Mouse (Mus musculus) neural tube, embryonic 15.5 days (tissue): ENCODE results near the gene Gbp5. TPM values are rescaled to one million over a fixed set of nuclear protein-coding genes. Genes with fewer than 3 reads are reported as not detected.
"Not testable (repeated sequence)": the region's sequence is repeated elsewhere in the genome, so short reads cannot be mapped to it uniquely, and the experiment has no call there.

Source experiments
- ATAC-seq: fragments of 200-750 bp; cut with Nextera tagmentation; 2 replicates; pipeline ENCODE4 v1.8.0; 2017; ENCODE audit warnings: mild to moderate bottlenecking, moderate TSS enrichment, moderate library complexity; ENCODE audit not compliant: low FRiP score
- H3K27ac ChIP-seq: fragments of 300-500 bp; sonication (generic); replicated peaks from 2 replicates; pipeline ENCODE4 v1.5.1; 2015; ENCODE audit warnings: mild to moderate bottlenecking, inconsistent platforms
- H3K27me3 ChIP-seq: fragments of 300-500 bp; sonication (generic); replicated peaks from 2 replicates; pipeline ENCODE4 v1.6.1; 2015; ENCODE audit warnings: inconsistent platforms
- H3K36me3 ChIP-seq: fragments of 300-500 bp; sonication (generic); 2 replicates; pipeline ENCODE4 v1.6.1; 2015; ENCODE audit warnings: inconsistent platforms
- H3K4me1 ChIP-seq: fragments of 300-500 bp; sonication (generic); 2 replicates; pipeline ENCODE4 v1.6.1; 2015; ENCODE audit warnings: inconsistent platforms
- H3K4me2 ChIP-seq: fragments of 300-500 bp; sonication (generic); 2 replicates; pipeline ENCODE4 v1.6.1; 2015; ENCODE audit warnings: inconsistent platforms, mild to moderate bottlenecking, moderate library complexity
- H3K4me3 ChIP-seq: fragments of 300-500 bp; sonication (generic); replicated peaks from 2 replicates; pipeline ENCODE4 v1.5.1; 2015; ENCODE audit warnings: mild to moderate bottlenecking, inconsistent platforms
- H3K9ac ChIP-seq: fragments of 300-500 bp; sonication (generic); replicated peaks from 2 replicates; pipeline ENCODE4 v1.6.1; 2015; ENCODE audit warnings: mild to moderate bottlenecking, inconsistent platforms
- H3K9me3 ChIP-seq: fragments of 300-500 bp; sonication (generic); replicated peaks from 2 replicates; pipeline ENCODE4 v1.6.1; 2016; ENCODE audit warnings: inconsistent platforms
- WGBS: fragments of 180-500 bp; shearing (Covaris S2); methylation state at CpG from one replicate; pipeline ENCODE4 v1.1.7; 2015; ENCODE audit warnings: mixed read lengths; 5-methylcytosine and 5-hydroxymethylcytosine counted together
- polyA plus RNA-seq: library from polyadenylated mRNA; unstranded; fragments of >200 nt; fragmentation: Nextera tagmentation; extraction: Ambion mirVana; gene quantifications from 2 replicates; pipeline ENCODE4 v1.2.1, GENCODE M21; 2015

Gbp5 gene
- polyA plus RNA-seq, 1 experiment from 2014 or later, result 0.35 TPM

DNA sequence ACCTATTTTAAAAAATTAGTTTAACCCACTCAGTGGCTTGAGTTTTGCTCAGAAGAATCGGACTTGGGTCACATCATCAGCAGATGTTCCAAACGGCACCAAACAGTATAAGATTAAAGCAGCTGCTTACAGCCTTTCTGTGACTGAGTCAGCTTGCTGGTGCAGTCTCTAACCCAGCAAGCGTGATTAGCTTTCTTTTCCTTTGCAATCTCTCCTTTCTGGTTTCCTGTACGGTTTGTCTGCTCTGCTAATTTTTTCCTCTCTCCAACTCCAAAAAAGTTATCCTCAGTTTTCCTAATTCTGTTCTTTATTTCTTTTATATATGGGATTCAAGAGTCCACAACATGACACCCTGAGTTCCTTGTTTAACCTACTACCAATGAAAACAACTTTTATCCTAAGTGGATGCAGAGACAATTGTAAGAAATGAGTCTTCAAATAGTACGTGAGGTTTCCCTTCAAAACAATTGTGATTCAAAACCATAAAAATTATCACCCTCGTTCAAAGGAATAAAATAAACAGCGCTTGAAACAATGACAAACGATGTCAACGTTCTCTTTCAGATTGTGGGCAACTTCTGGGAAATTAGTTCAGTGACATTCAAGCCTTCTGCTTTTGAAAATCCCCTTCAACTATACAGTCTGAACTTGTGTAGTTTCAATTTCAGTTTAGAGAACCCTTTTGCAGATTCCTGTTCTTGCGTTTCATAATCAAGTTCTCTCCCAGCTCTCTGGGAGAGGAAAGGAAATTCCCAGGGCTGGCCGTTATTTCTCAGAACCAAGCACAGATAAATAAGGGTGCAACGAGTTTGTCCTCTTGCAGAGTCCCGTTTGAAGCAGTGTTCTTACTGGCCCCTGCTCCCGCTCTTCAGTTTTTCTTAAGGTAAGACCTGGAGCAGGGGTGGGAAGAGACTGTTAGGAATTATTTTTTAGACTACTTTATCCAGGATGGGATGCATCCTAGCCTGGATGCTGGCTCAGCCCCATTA, 2.6 kb downstream of the Gbp5 start:
- Histone ChIP-seq H3K27ac (no peak overlapping the region), H3K27me3 (no peaks in the 10 kb centered on the region), H3K4me2 (peak overlapping the region; percentile 19), H3K9ac (no peak overlapping the region; the same call in 1 of the 2 replicates), H3K36me3 (no peaks in the 10 kb centered on the region), H3K9me3 (no peaks in the 10 kb centered on the region), H3K4me3 (no peak overlapping the region), H3K4me1 (no peaks in the 10 kb centered on the region)
- WGBS, result 67% methylated on average over 14 of the region's 14 CpGs
- no peak for ATAC-seq

DNA sequence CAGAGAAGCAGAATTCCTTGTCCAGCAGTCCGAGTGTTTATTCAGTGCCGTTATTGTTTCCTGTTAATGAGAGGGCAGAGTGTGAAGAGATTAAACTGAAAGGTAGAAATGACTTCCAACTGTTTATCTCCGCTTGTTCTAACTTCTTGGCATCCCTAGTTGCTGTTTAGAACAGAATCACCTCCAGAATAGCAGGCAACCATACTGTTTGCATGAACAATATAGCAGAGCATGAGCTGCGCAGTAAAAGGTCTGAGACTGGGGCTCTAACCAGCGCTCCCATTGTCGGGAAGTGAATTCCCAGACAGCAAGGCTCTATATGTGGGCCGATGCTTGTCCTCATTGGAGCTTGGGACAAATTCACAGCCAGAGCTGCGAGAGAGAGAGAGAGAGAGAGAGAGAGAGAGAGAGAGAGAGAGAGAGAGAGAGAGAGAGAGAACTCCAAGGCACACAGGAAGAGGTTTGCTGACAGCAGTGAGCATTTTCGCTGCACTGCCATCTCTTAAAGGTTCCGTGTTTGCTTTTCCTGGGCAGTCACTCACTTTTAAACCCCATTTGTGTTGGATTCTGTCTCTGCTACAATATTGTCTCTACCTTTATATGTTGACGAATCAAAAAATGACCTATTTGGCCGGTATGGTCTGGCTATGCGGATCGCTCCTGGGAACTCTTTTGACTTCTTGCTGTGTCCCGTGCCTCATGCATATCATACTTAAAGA, 3.5 kb downstream of the Gbp5 start:
- Histone ChIP-seq H3K27me3 (no peaks in the 10 kb centered on the region), H3K4me1 (no peaks in the 10 kb centered on the region), H3K27ac (no peak overlapping the region), H3K4me3 (no peak overlapping the region), H3K9ac (no peak overlapping the region; the same call in 1 of the 2 replicates), H3K36me3 (no peaks in the 10 kb centered on the region), H3K9me3 (no peaks in the 10 kb centered on the region), H3K4me2 (peak overlapping the region; percentile 19)
- WGBS, result 61% methylated on average over 15 of the region's 15 CpGs
- ATAC-seq, result no peak

DNA sequence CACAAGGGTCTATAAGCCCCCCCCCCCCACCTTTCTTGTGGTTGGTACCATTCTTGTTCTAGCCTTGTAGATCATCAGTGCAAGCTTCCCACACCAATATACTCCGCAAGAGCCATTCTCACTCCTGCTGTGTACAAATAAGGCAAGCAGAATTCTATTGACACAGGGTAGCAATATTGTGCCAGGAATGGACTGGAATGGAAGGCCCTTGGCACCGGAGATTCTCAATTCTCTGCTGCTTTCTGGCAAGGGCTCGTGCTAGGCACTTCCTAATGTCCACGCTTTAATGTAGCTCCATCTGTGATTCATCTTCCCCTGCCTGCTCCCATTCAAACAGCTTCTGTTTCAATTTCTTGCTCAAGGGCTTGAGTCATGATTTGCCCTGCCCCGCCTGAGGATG, 5.2 kb downstream of the Gbp5 start:
- WGBS, result 70% methylated on average over 5 of the region's 5 CpGs
- H3K27ac ChIP-seq, result no peak overlapping the region
- no peaks in the 10 kb centered on the region for H3K36me3 ChIP-seq
- H3K4me3 ChIP-seq, result no peak overlapping the region
- no peaks in the 10 kb centered on the region for H3K9me3 ChIP-seq
- H3K27me3 ChIP-seq, result no peaks in the 10 kb centered on the region
- no peak overlapping the region for H3K4me2 ChIP-seq
- H3K9ac ChIP-seq, result no peak overlapping the region
- peak; percentile 53; the same call in 1 of the 2 replicates for ATAC-seq
- H3K4me1 ChIP-seq, result no peaks in the 10 kb centered on the region

DNA sequence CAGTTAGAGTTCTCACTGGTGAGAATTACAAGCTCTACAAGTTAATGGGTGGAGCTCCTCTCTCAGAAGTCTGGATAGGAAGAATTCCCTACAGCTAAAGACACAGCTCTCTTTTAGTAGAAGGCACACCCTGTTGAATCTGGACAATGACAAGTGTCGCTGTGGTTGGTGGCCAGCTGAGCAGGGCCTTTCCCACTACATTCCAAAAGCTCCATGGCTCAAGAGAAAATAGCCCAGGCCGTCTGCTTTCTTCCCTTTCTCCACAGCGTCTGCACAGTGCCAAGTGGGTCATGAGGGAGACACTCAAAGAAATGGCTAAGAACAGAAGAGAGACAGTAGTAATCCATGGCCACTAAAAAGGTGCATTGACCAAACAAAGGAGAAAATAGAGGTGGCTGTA, 34.3 kb downstream of the Gbp5 start:
- H3K9ac ChIP-seq, result no peak overlapping the region
- no peak for ATAC-seq
- WGBS, result 60% methylated on average over 3 of the region's 3 CpGs

DNA sequence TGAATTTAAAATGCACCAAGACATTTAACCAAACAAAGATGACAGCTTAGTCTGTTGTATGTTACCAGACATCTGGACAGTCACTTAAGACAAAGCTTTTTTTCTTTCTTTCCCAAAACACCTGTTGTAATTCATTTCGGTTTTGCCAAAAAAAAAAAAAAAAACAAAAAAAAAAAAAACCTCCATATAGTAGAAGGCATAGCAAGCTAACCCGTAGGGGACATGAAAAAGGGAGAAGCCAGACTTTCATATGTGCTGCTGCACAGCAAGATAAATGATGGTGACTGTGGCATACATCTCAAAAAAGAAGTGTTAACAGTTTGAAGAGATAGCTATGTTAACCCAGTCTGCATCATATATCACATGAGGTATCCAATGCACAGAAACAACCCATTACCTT, 35.8 kb downstream of the Gbp5 start:
- peak overlapping the region; percentile 56 for H3K4me3 ChIP-seq
- peak overlapping the region; percentile 96 for H3K4me2 ChIP-seq
- peak overlapping the region; percentile 50; the same call in 1 of the 2 replicates for H3K9ac ChIP-seq
- H3K4me1 ChIP-seq, result 0 out of 2 replicates have a peak, but pooled peaks cover 4% of the 10 kb centered on the region
- H3K9me3 ChIP-seq, result no peaks in the 10 kb centered on the region
- H3K27ac ChIP-seq, result no peak overlapping the region
- H3K36me3 ChIP-seq, result no peaks in the 10 kb centered on the region
- WGBS, result 66% methylated on average over 2 of the region's 2 CpGs
- no peak for ATAC-seq
- H3K27me3 ChIP-seq, result no peaks in the 10 kb centered on the region

More for the DNA sequence above, 34.3 kb downstream of the Gbp5 start:
- H3K4me3 ChIP-seq, result no peak overlapping the region
- no peaks in the 10 kb centered on the region for H3K36me3 ChIP-seq
- no peaks in the 10 kb centered on the region for H3K9me3 ChIP-seq
- H3K27ac ChIP-seq, result no peak overlapping the region
- H3K4me1 ChIP-seq, result 0 out of 2 replicates have a peak, but pooled peaks cover 4% of the 10 kb centered on the region
- H3K4me2 ChIP-seq, result no peak overlapping the region
- H3K27me3 ChIP-seq, result no peaks in the 10 kb centered on the region

DNA sequence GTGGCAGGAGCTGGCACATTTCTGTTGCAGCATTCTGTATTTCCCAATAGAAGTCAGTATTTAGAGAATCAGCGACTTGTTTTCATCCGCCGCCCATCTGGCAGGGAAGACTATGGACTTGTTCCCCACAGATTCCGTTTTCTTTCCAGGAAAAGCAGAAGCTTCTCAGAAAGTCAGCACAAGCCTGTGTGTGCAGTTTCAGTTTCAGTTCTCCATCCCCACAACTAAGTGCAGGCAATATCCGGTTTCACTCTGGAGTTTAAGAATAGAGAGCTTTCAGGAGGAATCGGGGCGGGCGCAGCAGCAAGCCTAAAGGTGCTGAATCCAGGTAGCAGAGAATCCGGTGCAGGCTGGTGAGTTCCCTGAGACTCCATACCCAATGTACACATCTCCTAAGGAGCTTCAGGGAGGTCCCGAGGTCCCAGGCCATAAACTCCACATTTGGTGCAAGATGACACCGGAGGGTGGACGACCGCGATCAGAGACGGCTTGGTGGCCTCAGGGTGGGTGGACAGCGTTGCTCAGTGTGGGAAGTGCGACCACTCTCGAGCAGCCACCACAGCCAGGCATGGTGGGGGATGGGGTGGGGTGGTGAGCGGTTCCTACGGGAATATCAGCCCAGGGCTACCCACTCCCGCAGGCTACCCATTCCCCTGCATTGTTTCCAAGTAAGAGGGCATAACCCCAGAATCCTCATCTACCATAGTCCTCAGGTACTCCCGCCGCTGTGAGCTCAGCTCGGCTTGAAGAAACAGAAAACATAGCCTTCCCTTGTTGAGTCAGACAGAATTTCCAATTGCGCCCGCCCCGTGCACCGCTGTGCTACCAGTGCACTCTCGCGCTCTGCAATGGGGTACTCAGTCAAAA, 36.5 kb downstream of the Gbp5 start, which contains the start of gene Gbp7:
Gene Gbp7 (plus strand): TSS at position 256 of the 867 bp plus-strand sequence.
- peak; percentile 74 for ATAC-seq

DNA sequence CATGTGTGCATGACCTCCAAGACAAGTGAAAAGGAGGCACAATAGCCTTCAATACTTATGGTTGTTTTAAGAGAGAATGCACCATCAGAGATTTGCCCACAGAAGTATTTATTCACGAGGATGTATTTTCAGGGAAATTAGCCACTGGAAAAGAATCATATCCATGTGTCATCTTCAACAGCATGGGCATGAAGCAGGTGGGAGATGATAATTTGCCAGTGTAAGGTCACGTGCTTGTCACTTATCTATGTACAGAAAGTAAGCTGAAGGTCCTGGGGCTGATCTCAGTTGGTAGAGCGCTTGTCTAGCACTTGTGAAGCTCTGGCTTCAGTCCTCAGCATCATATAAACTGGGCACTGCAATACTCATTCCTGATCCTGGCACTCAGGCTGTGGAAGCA, 37.8 kb downstream of the Gbp5 start:
- 93% methylated on average over 3 of the region's 3 CpGs for WGBS
- Histone ChIP-seq H3K27me3 (no peaks in the 10 kb centered on the region), H3K4me1 (0 out of 2 replicates have a peak, but pooled peaks cover 4% of the 10 kb centered on the region), H3K27ac (no peak overlapping the region), H3K4me3 (no peak overlapping the region), H3K9me3 (no peaks in the 10 kb centered on the region), H3K9ac (no peak overlapping the region), H3K4me2 (no peak overlapping the region), H3K36me3 (no peaks in the 10 kb centered on the region)
- ATAC-seq, result no peak

More for the DNA sequence above, 36.5 kb downstream of the Gbp5 start, which contains the start of gene Gbp7:
- H3K9ac ChIP-seq, result peak within 1 kb of the TSS; percentile 50
- H3K36me3 ChIP-seq, result no peaks in the 10 kb centered on the region
- H3K4me1 ChIP-seq, result 0 out of 2 replicates have a peak, but pooled peaks cover 4% of the 10 kb centered on the region
- no peaks in the 10 kb centered on the region for H3K9me3 ChIP-seq
- H3K27ac ChIP-seq, result no peak within 1 kb of the TSS
- no peaks in the 10 kb centered on the region for H3K27me3 ChIP-seq
- peak within 1 kb of the TSS; percentile 56 for H3K4me3 ChIP-seq
- peak within 1 kb of the TSS; percentile 96 for H3K4me2 ChIP-seq
- WGBS, result under 1% methylated on average over 30 of the region's 30 CpGs

DNA sequence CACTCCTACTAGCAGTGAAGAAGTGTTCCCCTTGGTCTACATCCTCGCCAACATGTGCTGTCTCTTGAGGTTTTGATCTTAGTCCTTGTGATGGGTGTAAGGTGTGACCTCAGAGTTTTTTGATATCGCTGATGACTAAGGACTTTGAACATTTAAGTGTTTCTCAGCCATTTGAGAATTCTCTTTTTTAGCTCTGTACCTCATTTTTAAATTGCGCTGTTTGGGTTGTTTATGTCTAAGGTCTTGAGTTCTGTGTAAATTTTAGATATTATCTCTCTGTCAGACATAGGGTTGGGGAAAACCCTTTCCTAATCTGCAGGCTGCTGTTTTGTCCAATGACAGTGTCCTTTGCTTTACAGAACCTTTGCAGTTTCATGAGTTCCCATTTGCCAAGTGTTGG, 39.4 kb downstream of the Gbp5 start:
- H3K27me3 ChIP-seq, result no peaks in the 10 kb centered on the region
- no peaks in the 10 kb centered on the region for H3K36me3 ChIP-seq
- no peak overlapping the region for H3K4me3 ChIP-seq
- 0 out of 2 replicates have a peak, but pooled peaks cover 4% of the 10 kb centered on the region for H3K4me1 ChIP-seq
- no peak for ATAC-seq
- no peak overlapping the region for H3K9ac ChIP-seq
- H3K27ac ChIP-seq, result no peak overlapping the region
- 92% methylated on average over 3 of the region's 3 CpGs for WGBS
- no peaks in the 10 kb centered on the region for H3K9me3 ChIP-seq
- no peak overlapping the region for H3K4me2 ChIP-seq

DNA sequence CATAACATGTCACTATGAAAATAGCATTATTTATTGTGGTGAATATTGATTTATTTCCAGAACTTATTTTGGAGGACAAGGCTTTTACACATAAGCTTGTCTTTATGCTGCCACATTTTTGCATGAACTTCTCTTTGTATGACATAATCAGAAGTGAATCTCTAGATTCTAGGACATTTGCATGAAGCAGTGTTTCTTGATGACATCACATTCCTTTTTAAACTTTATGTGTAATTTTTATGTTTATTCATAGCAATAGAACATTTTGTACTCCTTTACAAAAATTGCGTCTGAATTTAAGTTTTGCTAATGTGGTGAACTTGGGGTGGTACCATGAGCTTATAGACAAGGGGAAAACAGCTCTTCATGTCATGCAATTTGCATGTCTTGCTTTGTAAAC, 41.9 kb downstream of the Gbp5 start:
- Histone ChIP-seq H3K36me3 (no peaks in the 10 kb centered on the region), H3K9ac (no peak overlapping the region), H3K27ac (no peak overlapping the region), H3K27me3 (no peaks in the 10 kb centered on the region), H3K4me3 (no peak overlapping the region), H3K4me1 (no peaks in the 10 kb centered on the region), H3K9me3 (no peaks in the 10 kb centered on the region), H3K4me2 (no peak overlapping the region)
- no peak for ATAC-seq
- 68% methylated on average over 1 of the region's 1 CpGs for WGBS

DNA sequence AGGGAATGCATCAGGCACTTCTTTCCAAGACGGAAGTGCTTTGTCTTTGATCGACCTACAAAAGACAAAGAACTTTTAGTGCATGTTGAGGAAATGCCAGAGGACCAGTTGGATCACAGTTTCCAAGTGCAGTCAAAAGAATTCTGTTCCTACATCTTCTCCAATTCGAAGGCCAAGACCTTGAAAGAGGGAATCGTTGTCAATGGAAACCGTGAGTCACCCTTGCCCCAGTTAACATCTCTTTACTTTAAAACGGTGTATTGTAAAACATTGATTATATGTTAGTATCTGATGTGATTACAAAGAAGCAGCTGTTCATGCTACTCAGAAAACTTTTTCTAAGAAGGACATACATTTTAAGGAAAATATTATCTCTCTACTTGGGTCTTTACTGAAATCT, 47.6 kb downstream of the Gbp5 start:
- Histone ChIP-seq H3K4me2 (no peak overlapping the region), H3K9me3 (no peaks in the 10 kb centered on the region), H3K27ac (no peak overlapping the region), H3K9ac (no peak overlapping the region), H3K4me1 (no peaks in the 10 kb centered on the region), H3K36me3 (no peaks in the 10 kb centered on the region), H3K4me3 (no peak overlapping the region), H3K27me3 (no peaks in the 10 kb centered on the region)
- 80% methylated on average over 6 of the region's 6 CpGs for WGBS
- ATAC-seq, result no peak

DNA sequence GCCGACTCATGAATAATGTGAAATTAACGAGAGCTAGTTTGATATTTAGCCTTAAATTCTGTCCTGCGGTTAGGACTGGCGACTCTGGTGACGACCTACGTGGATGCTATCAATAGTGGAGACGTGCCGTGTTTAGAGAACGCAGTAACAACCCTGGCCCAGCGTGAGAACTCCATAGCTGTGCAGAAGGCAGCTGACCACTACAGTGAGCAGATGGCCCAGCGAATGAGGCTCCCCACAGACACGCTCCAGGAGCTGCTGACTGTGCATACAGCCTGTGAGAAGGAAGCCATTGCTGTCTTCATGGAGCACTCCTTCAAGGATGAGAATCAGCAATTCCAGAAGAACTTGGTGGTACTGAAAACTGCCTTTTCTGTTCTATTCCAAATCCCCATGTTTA, 49.0 kb downstream of the Gbp5 start:
- not testable (repeated sequence) for H3K9me3 ChIP-seq, H3K36me3 ChIP-seq, ATAC-seq, H3K4me3 ChIP-seq, H3K27me3 ChIP-seq, H3K9ac ChIP-seq, H3K4me1 ChIP-seq, H3K27ac ChIP-seq, H3K4me2 ChIP-seq
- 71% methylated on average over 12 of the region's 12 CpGs for WGBS
